Mouse (Mus musculus) heart, embryonic 11.5 days (tissue): ENCODE data around the gene Zfr. TPM values are rescaled to one million over a fixed set of nuclear protein-coding genes. Genes with fewer than 3 reads are reported as not detected.
A peak's percentile ranks its signal among the peaks of the same experiment; 100 is the strongest.
"Not testable (repeated sequence)": the region's sequence is repeated elsewhere in the genome, so short reads cannot be mapped to it uniquely, and the experiment has no call there.

Experiments
- ATAC-seq: fragments of 200-750 bp; cut with Nextera tagmentation; replicated peaks from 2 replicates; pipeline ENCODE4 v1.8.0; 2017; ENCODE audit warnings: moderate library complexity; ENCODE audit not compliant: insufficient number of reproducible peaks, low FRiP score, low TSS enrichment
- H3K27ac ChIP-seq: fragments of 300-500 bp; sonication (generic); 2 replicates; pipeline ENCODE4 v1.5.1; 2014; ENCODE audit warnings: mild to moderate bottlenecking, low read depth, low read length
- H3K27me3 ChIP-seq: fragments of 300-500 bp; sonication (generic); 2 replicates; pipeline ENCODE4 v1.6.1; 2014; ENCODE audit warnings: mild to moderate bottlenecking, low read length, mixed read lengths; ENCODE audit not compliant: control insufficient read depth, insufficient read depth
- H3K36me3 ChIP-seq: fragments of 300-500 bp; sonication (generic); 2 replicates; pipeline ENCODE4 v1.6.1; 2014; ENCODE audit warnings: mild to moderate bottlenecking, low read length, moderate library complexity, mixed read lengths; ENCODE audit not compliant: control insufficient read depth, insufficient read depth
- H3K4me1 ChIP-seq: fragments of 300-500 bp; sonication (generic); 2 replicates; pipeline ENCODE4 v1.6.1; 2014; ENCODE audit warnings: low read length; ENCODE audit not compliant: control insufficient read depth, insufficient read depth
- H3K4me2 ChIP-seq: fragments of 300-500 bp; sonication (generic); 2 replicates; pipeline ENCODE4 v1.6.1; 2014; ENCODE audit warnings: mild to moderate bottlenecking, moderate library complexity
- H3K4me3 ChIP-seq: fragments of 300-500 bp; sonication (generic); 2 replicates; pipeline ENCODE4 v1.5.1; 2014; ENCODE audit warnings: low read depth, low read length
- H3K9ac ChIP-seq: fragments of 300-500 bp; sonication (generic); 2 replicates; pipeline ENCODE4 v1.6.1; 2014; ENCODE audit warnings: mild to moderate bottlenecking, low read depth, low read length, moderate library complexity
- H3K9me3 ChIP-seq: fragments of 300-500 bp; sonication (generic); replicated peaks from 2 replicates; pipeline ENCODE4 v1.6.1; 2016; ENCODE audit warnings: low read length; ENCODE audit not compliant: control insufficient read depth
- WGBS: fragments of 180-500 bp; shearing (Covaris S2); extraction: QIAGEN DNeasy Blood & Tissue Kit; methylation state at CpG from one replicate; pipeline ENCODE4 v1.1.7; 2014; ENCODE audit not compliant: insufficient replicate concordance; 5-methylcytosine and 5-hydroxymethylcytosine counted together
- polyA plus RNA-seq: library from polyadenylated mRNA; unstranded; fragments of >200 nt; fragmentation: Nextera tagmentation; extraction: Ambion mirVana; gene quantifications from 2 replicates; pipeline ENCODE4 v1.2.1, GENCODE M21; 2014

Zfr gene
- polyA plus RNA-seq, 1 experiment from 2014 or later, result 118 TPM

- Histone ChIP-seq H3K27ac (no peak overlapping the region), H3K4me1 (peaks cover 32% of the 10 kb centered on the region), H3K27me3 (no peaks in the 10 kb centered on the region), H3K36me3 (no peaks in the 10 kb centered on the region), H3K4me3 (no peak overlapping the region), H3K9ac (no peak overlapping the region), H3K9me3 (no peaks in the 10 kb centered on the region), H3K4me2 (no peak overlapping the region)
- no peak for ATAC-seq
- WGBS, result 90% methylated on average over 1 of the region's 1 CpGs
Observed at GRCm38 (mm10) chr15:12212266-12212665, 94.6 kb downstream of the Zfr start.

- Histone ChIP-seq H3K36me3 (no peaks in the 10 kb centered on the region), H3K9ac (no peak overlapping the region), H3K27me3 (no peaks in the 10 kb centered on the region), H3K27ac (no peak overlapping the region), H3K4me3 (no peak overlapping the region), H3K4me2 (no peak overlapping the region), H3K9me3 (no peaks in the 10 kb centered on the region), H3K4me1 (peaks cover 40% of the 10 kb centered on the region)
- 78% methylated on average over 14 of the region's 14 CpGs for WGBS
- ATAC-seq, result no peak
Observed at GRCm38 (mm10) chr15:12214531-12215414, 97.1 kb downstream of the Zfr start.

DNA sequence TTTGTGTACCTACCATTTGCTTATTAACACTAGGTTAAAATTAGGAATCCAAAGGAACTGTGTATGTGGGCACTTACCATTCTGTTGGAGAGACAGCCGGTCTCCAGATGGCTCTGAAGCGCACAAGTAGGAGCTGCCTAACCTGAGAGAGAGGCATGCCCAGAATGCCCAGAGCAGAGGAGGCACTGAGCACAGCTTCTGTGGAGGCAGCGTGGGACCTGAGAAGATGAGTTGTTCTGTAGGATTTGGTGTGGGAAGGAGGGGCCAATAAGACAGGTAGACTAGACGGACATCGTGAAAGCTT lies 97.7 kb downstream of the Zfr start:
- no peak overlapping the region for H3K4me3 ChIP-seq
- WGBS, result 94% methylated on average over 5 of the region's 5 CpGs
- H3K4me1 ChIP-seq, result peaks cover 41% of the 10 kb centered on the region
- H3K9ac ChIP-seq, result no peak overlapping the region
- H3K27me3 ChIP-seq, result no peaks in the 10 kb centered on the region
- H3K27ac ChIP-seq, result no peak overlapping the region
- no peak overlapping the region for H3K4me2 ChIP-seq
- no peaks in the 10 kb centered on the region for H3K9me3 ChIP-seq
- H3K36me3 ChIP-seq, result no peaks in the 10 kb centered on the region
- no peak; the same call in 1 of the 2 replicates for ATAC-seq

DNA sequence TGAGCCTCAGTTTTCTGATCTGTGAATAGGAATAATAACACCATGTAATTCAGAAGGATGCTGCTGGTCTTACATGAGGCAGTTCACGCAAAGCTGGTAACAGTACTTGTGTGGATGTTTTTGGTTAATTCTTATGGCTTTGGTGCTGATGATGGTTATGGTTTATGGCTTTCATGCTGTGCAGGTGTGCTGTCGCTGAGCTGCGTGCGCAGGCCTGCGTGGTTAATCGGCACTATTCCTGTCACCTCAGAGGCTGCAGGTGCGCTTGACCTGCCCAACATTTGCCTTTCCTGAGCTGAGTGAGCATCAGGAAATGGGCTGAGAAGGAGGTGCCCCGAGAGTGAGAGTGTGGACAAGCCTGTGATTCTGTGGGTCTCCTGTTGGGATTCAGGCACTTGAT lies 98.5 kb downstream of the Zfr start:
- peaks cover 45% of the 10 kb centered on the region for H3K4me1 ChIP-seq

GRCm38 (mm10) chr15:12216798-12217197 lies 99.2 kb downstream of the Zfr start:
- Histone ChIP-seq H3K9ac (no peak overlapping the region), H3K4me2 (no peak overlapping the region), H3K4me3 (no peak overlapping the region), H3K27me3 (no peaks in the 10 kb centered on the region), H3K4me1 (peaks cover 43% of the 10 kb centered on the region), H3K9me3 (no peaks in the 10 kb centered on the region), H3K36me3 (no peaks in the 10 kb centered on the region), H3K27ac (no peak overlapping the region)
- ATAC-seq, result no peak
- WGBS, result 68% methylated on average over 13 of the region's 13 CpGs

More for the DNA sequence above, 98.5 kb downstream of the Zfr start:
- Histone ChIP-seq H3K36me3 (no peaks in the 10 kb centered on the region), H3K9me3 (no peaks in the 10 kb centered on the region), H3K27me3 (no peaks in the 10 kb centered on the region), H3K9ac (no peak overlapping the region), H3K27ac (no peak overlapping the region), H3K4me3 (no peak overlapping the region), H3K4me2 (no peak overlapping the region)
- WGBS, result 92% methylated on average over 8 of the region's 8 CpGs
- ATAC-seq, result no peak

DNA sequence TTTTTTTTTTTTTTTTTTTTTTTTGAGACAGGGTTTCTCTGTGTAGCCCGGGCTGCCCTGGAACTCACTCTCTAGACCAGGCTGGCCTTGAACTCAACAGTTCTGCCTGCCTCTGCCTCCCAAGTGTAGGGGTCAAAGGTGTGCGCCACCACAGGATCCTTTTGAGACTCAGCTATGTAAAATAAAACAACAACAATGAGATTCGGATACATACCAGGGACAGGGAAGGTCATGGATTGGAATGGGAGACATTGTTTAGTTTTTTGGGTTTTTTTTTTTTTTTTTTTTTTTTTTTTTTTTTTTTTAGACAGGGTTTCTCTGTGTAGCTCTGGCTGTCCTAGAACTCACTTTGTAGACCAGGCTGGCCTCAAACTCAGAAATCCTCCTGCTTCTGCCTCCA lies 99.7 kb downstream of the Zfr start:
- not testable (repeated sequence) for ATAC-seq, H3K4me2 ChIP-seq, H3K9me3 ChIP-seq, H3K27ac ChIP-seq, H3K9ac ChIP-seq, H3K27me3 ChIP-seq, H3K36me3 ChIP-seq, H3K4me3 ChIP-seq
- 81% methylated on average over 3 of the region's 3 CpGs for WGBS
- H3K4me1 ChIP-seq, result peaks cover 48% of the 10 kb centered on the region

- Histone ChIP-seq H3K36me3 (no peaks in the 10 kb centered on the region), H3K27me3 (no peaks in the 10 kb centered on the region), H3K9ac (no peak overlapping the region), H3K4me3 (no peak overlapping the region), H3K4me2 (no peak overlapping the region), H3K27ac (peak overlapping the region; percentile 29; the same call in 1 of the 2 replicates), H3K4me1 (peaks cover 52% of the 10 kb centered on the region), H3K9me3 (no peaks in the 10 kb centered on the region)
- WGBS, result 54% methylated on average over 5 of the region's 5 CpGs
- ATAC-seq, result no peak
Observed at GRCm38 (mm10) chr15:12217849-12218248, 100.2 kb downstream of the Zfr start.

- 85% methylated on average over 11 of the region's 11 CpGs for WGBS
- peaks cover 50% of the 10 kb centered on the region for H3K4me1 ChIP-seq
- no peak overlapping the region for H3K27ac ChIP-seq
- no peaks in the 10 kb centered on the region for H3K9me3 ChIP-seq
- H3K4me3 ChIP-seq, result no peak overlapping the region
- no peaks in the 10 kb centered on the region for H3K27me3 ChIP-seq
- ATAC-seq, result no peak
- H3K36me3 ChIP-seq, result no peaks in the 10 kb centered on the region
- H3K4me2 ChIP-seq, result no peak overlapping the region
- H3K9ac ChIP-seq, result no peak overlapping the region
Observed at GRCm38 (mm10) chr15:12218583-12219382, 101.2 kb downstream of the Zfr start.
